7 mouse cellular contexts compared by ENCODE assay signal in genomic region chr16:45093137-45093731, GRCm38 (mm10). TPM values are rescaled to one million over a fixed set of nuclear protein-coding genes. Genes with fewer than 3 reads are reported as not detected.
A peak's percentile ranks its signal among the peaks of the same experiment; 100 is the strongest.
DNase-seq lines count a peak whose midpoint lies in the region; ATAC-seq and TF ChIP-seq lines count a peak whose summit lies in the region.

Ccdc80 (plus strand) TSS chr16:45093402.

- H3K9me3 ChIP-seq in forebrain, embryonic 11.5 days (ENCODE audit: control insufficient read depth, low read length) = no peaks in the 10 kb centered on the region
- H3K9me3 ChIP-seq in heart, postnatal 0 days (replicated peaks; ENCODE audit: control insufficient read depth, low read length) = no peaks in the 10 kb centered on the region
- H3K9me3 ChIP-seq in liver, embryonic 11.5 days (ENCODE audit: control insufficient read depth, low read length) = no peaks in the 10 kb centered on the region
- no peaks in the 10 kb centered on the region for H3K9me3 ChIP-seq in stomach, embryonic 15.5 days

- no peaks in the 10 kb centered on the region for H3K36me3 ChIP-seq in forebrain, embryonic 11.5 days (ENCODE audit: control insufficient read depth, insufficient read depth, low read length)
- no peaks in the 10 kb centered on the region for H3K36me3 ChIP-seq in heart, postnatal 0 days (replicated peaks; ENCODE audit: control insufficient read depth, insufficient read depth, low read length)
- H3K36me3 ChIP-seq in liver, embryonic 11.5 days (ENCODE audit: control insufficient read depth, insufficient read depth, low read length) = no peaks in the 10 kb centered on the region
- no peaks in the 10 kb centered on the region for H3K36me3 ChIP-seq in stomach, embryonic 15.5 days

- H3K4me1 ChIP-seq in forebrain, embryonic 11.5 days (replicated peaks; ENCODE audit: control insufficient read depth, insufficient read depth, low read length) = peaks cover 5% of the 10 kb centered on the region; the same call in 1 of the 2 replicates
- H3K4me1 ChIP-seq in heart, postnatal 0 days (ENCODE audit: control insufficient read depth, insufficient read depth) = peaks cover 26% of the 10 kb centered on the region
- no peaks in the 10 kb centered on the region for H3K4me1 ChIP-seq in liver, embryonic 11.5 days (replicated peaks; ENCODE audit: control insufficient read depth, insufficient read depth, low read length)
- peaks cover 14% of the 10 kb centered on the region; the same call in 1 of the 2 replicates for H3K4me1 ChIP-seq in stomach, embryonic 15.5 days

- POLR2A ChIA-PET in Patski (lab: Charles Lee) = interaction anchor here (0.8 to 1.2 kb wide), 3 partner anchors 16 to 27 kb away, joined by 3 to 6 read pairs (median 3); no protein-coding TSS in a partner anchor

- in situ Hi-C loops in Patski (cut with MboI; ENCODE audit: low pct_unique_long_range_greater_than_20kb) = loop anchor here (5.0 kb wide), 1 partner anchor 49 kb away; no protein-coding TSS in a partner anchor

- H3K27me3 ChIP-seq in Patski = no peaks in the 10 kb centered on the region
- H3K27me3 ChIP-seq in forebrain, embryonic 11.5 days (ENCODE audit: control insufficient read depth, insufficient read depth, low read length) = no peaks in the 10 kb centered on the region
- H3K27me3 ChIP-seq in heart, postnatal 0 days (ENCODE audit: control insufficient read depth, insufficient read depth, low read length) = no peaks in the 10 kb centered on the region
- no peaks in the 10 kb centered on the region for H3K27me3 ChIP-seq in liver, embryonic 11.5 days (replicated peaks; ENCODE audit: control insufficient read depth, insufficient read depth, low read length)
- H3K27me3 ChIP-seq in stomach, embryonic 15.5 days (replicated peaks) = no peaks in the 10 kb centered on the region

- peak; percentile 56 for ATAC-seq in Patski
- ATAC-seq in forebrain, embryonic 11.5 days (replicated peaks; ENCODE audit: low FRiP score) = no peak
- ATAC-seq in heart, postnatal 0 days (ENCODE audit: insufficient read depth, low read depth) = peak; percentile 68
- no peak for ATAC-seq in liver, embryonic 11.5 days (replicated peaks; ENCODE audit: low FRiP score)
- ATAC-seq in stomach, embryonic 15.5 days (ENCODE audit: insufficient read depth, low FRiP score, low read depth) = peak; percentile 56; the same call in 1 of the 2 replicates

- no peak for TF ChIP-seq CTCF in Patski (IDR thresholded peaks at IDR 0.05)
- no peak for TF ChIP-seq CTCF in heart, postnatal 0 days (IDR thresholded peaks at IDR 0.05; ENCODE audit: low read depth)

- DNase-seq in CD4-positive, CD25-positive, alpha-beta regulatory T cell, adult 2 months (ENCODE audit: low read depth, low spot score) = peak; percentile 15
- no peak for DNase-seq in Patski (ENCODE audit: low read depth, low spot score)
- no peak for DNase-seq in forebrain, embryonic 11.5 days (ENCODE audit: low spot score)
- DNase-seq in heart, postnatal 0 days (ENCODE audit: low spot score) = peak; percentile 87
- no peak for DNase-seq in liver, embryonic 11.5 days (ENCODE audit: low spot score)
- no peak for DNase-seq in layer of hippocampus, postnatal 25 days (ENCODE audit: extremely low spot score in 1 of 2, low spot score in 1 of 2)

- peak within 1 kb of the TSS; percentile 56 for H3K9ac ChIP-seq in forebrain, embryonic 11.5 days (ENCODE audit: low read length)
- H3K9ac ChIP-seq in heart, postnatal 0 days (replicated peaks; ENCODE audit: low read depth, low read length) = peak within 1 kb of the TSS; percentile 60
- peak within 1 kb of the TSS; percentile 57 for H3K9ac ChIP-seq in liver, embryonic 11.5 days (ENCODE audit: low read depth, low read length)
- H3K9ac ChIP-seq in stomach, embryonic 15.5 days = peak within 1 kb of the TSS; percentile 11; the same call in 1 of the 2 replicates

- peak within 1 kb of the TSS; percentile 44 for H3K4me2 ChIP-seq in forebrain, embryonic 11.5 days (ENCODE audit: low read depth, low read length, severe bottlenecking)
- peak within 1 kb of the TSS; percentile 71 for H3K4me2 ChIP-seq in heart, postnatal 0 days (ENCODE audit: low read depth, low read length)
- H3K4me2 ChIP-seq in liver, embryonic 11.5 days = peak within 1 kb of the TSS; percentile 52
- peak within 1 kb of the TSS; percentile 51 for H3K4me2 ChIP-seq in stomach, embryonic 15.5 days

- H3K27ac ChIP-seq in forebrain, embryonic 11.5 days (ENCODE audit: low read depth, low read length) = no peak within 1 kb of the TSS
- H3K27ac ChIP-seq in heart, postnatal 0 days (ENCODE audit: low read depth) = peak within 1 kb of the TSS; percentile 91
- H3K27ac ChIP-seq in liver, embryonic 11.5 days (ENCODE audit: low read depth, low read length) = peak within 1 kb of the TSS; percentile 56; the same call in 1 of the 2 replicates
- peak within 1 kb of the TSS; percentile 67 for H3K27ac ChIP-seq in stomach, embryonic 15.5 days

- TF ChIP-seq EP300 in heart, postnatal 0 days (IDR thresholded peaks at IDR 0.05; ENCODE audit: low read depth) = no peak

- peak within 1 kb of the TSS; percentile 24 for H3K4me3 ChIP-seq in forebrain, embryonic 11.5 days (ENCODE audit: low read depth, low read length)
- peak within 1 kb of the TSS; percentile 47 for H3K4me3 ChIP-seq in heart, postnatal 0 days (ENCODE audit: low read depth, low read length)
- H3K4me3 ChIP-seq in liver, embryonic 11.5 days (ENCODE audit: low read depth, low read length) = peak within 1 kb of the TSS; percentile 30
- peak within 1 kb of the TSS; percentile 39 for H3K4me3 ChIP-seq in stomach, embryonic 15.5 days (replicated peaks)

- 45% methylated on average over 6 of the region's 6 CpGs for WGBS in forebrain, embryonic 11.5 days
- under 1% methylated on average over 6 of the region's 6 CpGs for WGBS in heart, postnatal 0 days
- 22% methylated on average over 6 of the region's 6 CpGs for whole genome bisulfite sequencing in liver, embryonic 11.5 days
- WGBS in stomach, embryonic 15.5 days = 11% methylated on average over 6 of the region's 6 CpGs

- CTCF ChIA-PET in Patski (lab: Charles Lee) = interaction anchor here (0.8 to 1.0 kb wide), 5 partner anchors 14 to 352 kb away, joined by 3 read pairs; no protein-coding TSS in a partner anchor

RNA-seq across cellular contexts. Expression of gene Ccdc80, which starts in this region (rescaled TPM):
- polyA plus RNA-seq in Patski (2021) = 153 TPM
- polyA plus RNA-seq in forebrain, embryonic 11.5 days (2014; fragmentation: Nextera tagmentation; extraction: Ambion mirVana) = 18.6 and 20.7 TPM in 2 replicates
- 61.4 and 70.2 TPM in 2 replicates for total RNA-seq in heart, postnatal 0 days (2014; rRNA removed; ENCODE audit: low replicate concordance)
- polyA plus RNA-seq in heart, postnatal 0 days (2015; fragmentation: Nextera tagmentation; extraction: Ambion mirVana) = 75.3 and 75.8 TPM in 2 replicates
- 20.6 and 23.7 TPM in 2 replicates for polyA plus RNA-seq in liver, embryonic 11.5 days (2014; fragmentation: Nextera tagmentation; extraction: Ambion mirVana)
- 93.9 and 98.3 TPM in 2 replicates for polyA plus RNA-seq in stomach, embryonic 15.5 days (2015; fragmentation: Nextera tagmentation; extraction: Ambion mirVana)
- total RNA-seq in layer of hippocampus, postnatal 25 days (2021) = 1 to 10 TPM; 3.9 to 4.0 TPM

Comparison
In these comparisons a context has a peak if more than half of its experiments do, and no peak if none do; other contexts are left out.
1. RNA of gene Ccdc80 (total RNA-seq): 61.4 to 70.2 TPM in heart, postnatal 0 days; 3.9 to 4.0 TPM in layer of hippocampus, postnatal 25 days; every median in the first group is over 10 times any median in the second.
2. DNase-seq: peak in CD4-positive, CD25-positive, alpha-beta regulatory T cell, adult 2 months (single experiment) and heart, postnatal 0 days (single experiment); none in Patski (single experiment), forebrain, embryonic 11.5 days (single experiment), liver, embryonic 11.5 days (single experiment) and layer of hippocampus, postnatal 25 days (0 of 2).
3. ATAC-seq: peak in Patski (single experiment), heart, postnatal 0 days (single experiment) and stomach, embryonic 15.5 days (single experiment); none in forebrain, embryonic 11.5 days (single experiment) and liver, embryonic 11.5 days (single experiment).
4. Peak in every context shown above with its lines, with median percentiles within 50 percentile points of each other: H3K4me2 ChIP-seq, H3K4me3 ChIP-seq and H3K9ac ChIP-seq.